Mouse (Mus musculus) liver, adult 2 months (tissue): ENCODE results near the gene Isl1.

ENCODE experiments used
- CTCF ChIP-seq: fragments of 200-500 bp; IDR thresholded peaks from 2 replicates; pipeline ENCODE4 v1.5.1; 2011; ENCODE audit warnings: low read depth, low read length, control low read depth
- POLR2A ChIP-seq: fragments of 200-500 bp; IDR thresholded peaks from 2 replicates; pipeline ENCODE4 v1.6.1; 2011; ENCODE audit warnings: low read length, control low read depth; ENCODE audit not compliant: insufficient read depth; ENCODE audit errors: extremely low read depth

DNA sequence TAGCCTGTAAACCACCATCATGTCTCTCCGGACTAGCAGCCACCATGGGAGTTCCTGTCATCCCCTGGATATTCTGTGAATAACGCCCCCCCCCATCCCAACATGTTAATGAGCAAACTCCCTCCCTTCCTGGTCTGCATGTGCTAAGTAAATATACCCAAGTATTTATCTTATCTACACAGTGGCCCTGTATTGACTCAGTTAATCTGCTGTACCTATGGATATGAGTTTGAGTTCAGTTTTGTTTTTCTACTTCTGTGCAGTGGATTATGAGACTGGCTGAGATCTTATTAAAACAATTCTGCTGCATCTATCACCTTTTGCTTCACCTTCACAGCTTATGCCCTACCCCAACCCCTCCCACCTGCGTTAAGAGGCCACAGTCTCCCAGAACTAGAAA is 7.8 kb downstream of the Isl1 start:
- TF ChIP-seq CTCF (no peak), POLR2A (no peak)
